Mouse (Mus musculus): Measurements from ENCODE around the gene Srcin1.

Gene Srcin1

GRCm38 (mm10) chr11:97466444-97467160 is 109.4 kb downstream of the Srcin1 start:
- no peak for DNase-seq (ENCODE audit: low read depth)

DNA sequence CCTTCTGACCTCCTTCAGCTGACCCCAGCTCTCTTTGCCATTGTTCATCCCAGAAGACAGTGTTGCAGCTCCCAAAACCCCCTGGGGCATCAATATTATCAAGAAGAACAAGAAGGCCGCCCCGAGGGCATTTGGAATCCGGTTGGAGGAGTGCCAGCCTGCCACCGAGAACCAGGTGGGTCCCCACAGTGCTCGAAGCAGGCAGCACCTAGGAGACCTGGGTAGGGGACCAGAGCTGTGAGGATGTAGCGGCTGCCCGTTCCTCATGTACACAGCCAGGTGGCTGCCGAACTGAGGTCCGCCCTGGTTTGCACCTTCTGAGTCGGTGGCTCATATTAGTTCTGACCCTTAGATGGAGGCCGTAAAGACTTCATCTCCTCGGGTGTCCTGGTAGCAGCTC is 110.0 kb downstream of the Srcin1 start:
- no peak for DNase-seq (ENCODE audit: low read depth)

DNA sequence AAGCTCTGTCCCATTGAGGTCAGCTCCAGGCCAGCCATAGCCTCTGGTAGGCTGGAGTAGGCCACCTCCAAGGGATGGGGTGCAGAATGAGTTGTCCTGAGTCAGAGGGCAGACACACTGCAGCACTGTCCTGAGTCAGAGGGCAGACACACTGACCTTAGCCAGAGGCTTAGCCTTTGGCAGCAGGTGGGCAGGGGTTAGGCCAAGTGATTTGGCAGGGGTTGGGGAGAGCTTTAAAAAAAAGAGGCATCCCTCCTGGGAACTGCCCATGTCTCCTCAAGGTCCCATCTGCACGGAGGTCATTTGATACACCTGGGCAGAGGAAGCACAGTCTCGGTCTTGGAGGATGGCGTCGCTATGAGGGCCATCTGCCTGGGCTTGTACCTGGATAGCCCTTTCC is 112.0 kb downstream of the Srcin1 start:
- no peak for DNase-seq (ENCODE audit: low read depth)

GRCm38 (mm10) chr11:97463166-97463565 is 112.8 kb downstream of the Srcin1 start:
- DNase-seq (ENCODE audit: low read depth): no peak

GRCm38 (mm10) chr11:97462538-97462937 is 113.4 kb downstream of the Srcin1 start:
- DNase-seq (ENCODE audit: low read depth): no peak

- DNase-seq (ENCODE audit: low read depth): no peak
Measured at GRCm38 (mm10) chr11:97461307-97461820, 114.6 kb downstream of the Srcin1 start.
